Mouse (Mus musculus) gastrocnemius, postnatal 4 days (tissue): ENCODE results near the gene Csmd2. TPM values are rescaled to one million over a fixed set of nuclear protein-coding genes. Genes with fewer than 3 reads are reported as not detected.

Source experiments
- DNase-seq, 2 experiments: peaks; one replicate each; pipeline ENCODE4 v3.0.0; 2021 to 2022; ENCODE audit warnings: low spot score in 2 of 2, mixed read lengths in 2 of 2
- long read RNA-seq, 2 experiments: library from polyadenylated mRNA; stranded (forward); transcript quantifications; one replicate each; pipeline ENCODE4 v2.0.0; 2021
- total RNA-seq, 2 experiments: library from RNA; stranded (reverse); gene quantifications; 2 replicates each; pipeline ENCODE4 v1.2.3; 2021

The Csmd2 gene
- total RNA-seq = under 1 TPM; 0.36 to 0.52 TPM
- long read RNA-seq, experiment 1 = 0 reads
- long read RNA-seq, experiment 2 = 0 reads

DNA sequence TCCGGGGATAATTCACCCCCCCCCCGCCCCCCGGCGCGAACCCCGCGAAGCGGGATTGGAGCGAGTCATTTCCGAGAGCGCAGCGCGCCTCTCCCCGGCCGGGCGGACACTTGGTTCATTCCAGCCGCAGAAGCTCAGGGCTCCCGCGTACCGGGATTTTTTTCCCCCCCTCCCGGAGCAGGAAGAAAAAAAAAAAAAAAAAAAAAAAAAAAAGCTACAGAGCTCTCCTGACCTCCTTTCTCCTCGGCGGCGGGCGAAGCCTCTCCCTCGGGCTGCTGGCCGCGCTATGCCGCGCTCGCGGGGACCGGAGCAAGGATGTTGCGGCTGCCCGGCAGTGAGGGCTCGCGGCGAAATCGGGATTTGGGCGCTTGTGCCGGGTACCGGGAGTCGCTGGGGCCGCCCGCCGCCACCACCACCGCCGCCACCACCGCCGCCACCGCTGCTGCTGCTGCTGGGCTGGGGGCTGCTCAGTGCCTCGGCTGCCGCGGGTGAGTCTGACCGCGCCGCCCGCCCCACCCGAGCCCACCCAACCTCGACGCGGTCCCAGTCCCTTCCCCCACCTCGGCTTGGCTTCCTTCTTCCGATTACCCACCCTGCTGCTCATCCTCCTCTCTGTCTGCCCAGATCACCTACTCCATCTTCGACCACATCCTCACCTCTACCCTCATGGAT, at the start of gene Csmd2:
Gene Csmd2 (plus strand): TSS at position 74 of the 672 bp plus-strand sequence.
- DNase-seq = no peak

DNA sequence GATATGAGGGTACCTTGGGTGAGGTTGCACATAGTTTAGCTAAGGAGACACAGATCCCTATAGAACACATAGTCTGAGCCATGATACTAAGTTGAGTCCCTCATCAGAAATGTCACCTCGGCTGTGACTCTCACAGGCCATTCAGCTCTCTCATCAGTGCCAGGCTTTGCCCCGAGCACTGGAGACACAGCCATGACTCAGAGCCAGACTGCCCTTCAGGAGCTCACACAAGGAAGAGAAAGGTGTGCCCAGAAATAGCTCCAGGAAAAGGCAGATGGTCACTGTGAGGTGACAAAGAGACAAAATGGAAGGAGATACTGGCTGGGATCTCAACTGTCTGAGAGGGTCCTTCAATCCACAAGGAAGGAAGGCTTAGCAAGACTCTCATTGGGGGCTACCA, 40.0 kb upstream of the Csmd2 start:
- DNase-seq = no peak

DNA sequence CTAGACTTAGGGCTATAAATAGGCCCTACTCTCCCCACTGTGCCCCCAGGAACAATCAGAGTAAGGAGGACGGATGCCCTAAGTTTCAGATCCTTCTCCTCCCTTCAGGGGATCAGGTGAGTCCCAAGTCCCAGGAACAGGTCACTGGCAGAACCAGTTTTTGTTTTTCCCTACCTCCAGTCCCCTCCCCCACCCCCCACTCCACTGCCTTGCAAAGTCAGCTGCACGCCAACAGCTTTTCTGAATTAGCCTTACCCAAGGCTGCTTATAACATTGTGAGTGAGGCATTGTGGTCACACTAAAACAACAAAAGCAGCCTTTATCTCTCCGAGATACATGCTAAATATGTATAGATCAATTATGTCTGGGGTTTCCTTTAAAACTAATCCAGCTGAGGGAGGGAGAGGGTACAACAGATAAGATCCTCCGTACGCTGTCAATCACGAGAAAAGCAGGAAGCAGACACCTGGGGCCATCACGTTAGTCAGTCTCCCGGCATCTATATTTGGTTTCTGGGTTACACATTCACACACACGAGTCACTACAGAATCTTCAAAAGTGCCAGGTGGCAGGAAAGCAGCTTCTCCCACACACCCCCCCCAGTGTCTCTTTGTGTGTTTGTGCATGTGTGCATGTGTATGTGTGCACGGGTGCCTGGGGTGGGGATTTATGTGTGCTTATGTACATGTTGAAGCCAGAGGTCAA, 34.5 kb upstream of the Csmd2 start:
- no peak for DNase-seq

GRCm38 (mm10) chr4:127969101-127969500, 18.6 kb upstream of the Csmd2 start:
- no peak for DNase-seq

GRCm38 (mm10) chr4:127970018-127970421, 17.6 kb upstream of the Csmd2 start:
- peak in 1 of 2 experiments; percentile 26 for DNase-seq

- no peak for DNase-seq
These were observed 16.5 kb upstream of the Csmd2 start, which contains the start of gene CK137956 for GRCm38 (mm10) chr4:127970901-127971868. Gene CK137956 (minus strand): TSS chr4:127970951.

GRCm38 (mm10) chr4:127972976-127973375, 14.7 kb upstream of the Csmd2 start:
- no peak for DNase-seq

GRCm38 (mm10) chr4:127981125-127981524, 6.5 kb upstream of the Csmd2 start:
- DNase-seq = no peak

DNA sequence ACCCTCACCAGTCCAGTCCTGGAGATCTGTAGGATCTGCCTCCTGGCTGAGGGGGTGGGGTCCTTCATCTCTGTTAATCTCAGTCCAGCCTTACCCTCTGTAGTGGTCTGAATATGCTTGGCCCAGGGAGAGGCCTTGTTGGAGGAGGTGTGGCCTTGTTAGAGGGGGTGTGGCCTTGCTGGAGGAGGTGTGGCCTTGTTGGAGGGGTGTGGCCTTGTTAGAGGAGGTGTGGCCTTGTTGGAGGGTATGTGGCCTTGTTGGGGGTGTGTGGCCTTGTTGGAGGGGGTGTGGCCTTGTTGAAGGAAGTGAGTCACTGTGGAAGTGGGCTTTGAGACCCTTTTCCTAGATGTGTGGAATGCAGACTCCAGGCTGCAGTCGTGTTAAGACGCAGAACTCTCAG, 3.2 kb upstream of the Csmd2 start:
- no peak for DNase-seq

GRCm38 (mm10) chr4:127985874-127986273, 1.8 kb upstream of the Csmd2 start:
- DNase-seq = no peak

DNA sequence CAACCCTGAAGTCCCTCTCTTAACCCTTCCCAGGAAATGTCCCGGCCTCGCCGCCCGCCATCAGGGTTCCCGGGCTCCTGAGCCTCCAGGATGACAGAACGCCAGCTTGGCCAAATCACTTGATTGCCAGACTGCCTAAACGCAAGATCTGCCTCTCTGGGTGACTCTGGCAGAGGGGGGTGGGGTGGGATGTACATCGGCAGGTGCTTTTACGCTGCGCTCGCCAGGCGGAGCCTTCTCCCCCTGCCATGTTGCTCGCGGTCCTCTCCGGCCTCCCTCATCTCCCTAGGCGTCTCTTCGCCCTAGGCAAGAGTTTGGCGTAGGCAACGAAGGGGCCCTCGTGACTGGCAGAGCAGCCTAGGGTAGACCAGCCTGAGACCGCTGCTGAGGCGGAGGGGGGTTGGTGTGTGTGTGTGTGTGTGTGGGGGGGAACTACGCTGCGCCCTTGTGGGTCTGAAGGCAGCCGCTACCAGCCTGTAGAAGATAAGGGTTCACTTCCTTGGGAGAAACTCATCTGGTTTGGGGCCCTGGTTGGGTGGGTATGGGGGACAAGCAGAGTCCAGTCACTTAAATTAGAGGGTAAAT, 1.1 kb upstream of the Csmd2 start:
- DNase-seq = no peak

DNA sequence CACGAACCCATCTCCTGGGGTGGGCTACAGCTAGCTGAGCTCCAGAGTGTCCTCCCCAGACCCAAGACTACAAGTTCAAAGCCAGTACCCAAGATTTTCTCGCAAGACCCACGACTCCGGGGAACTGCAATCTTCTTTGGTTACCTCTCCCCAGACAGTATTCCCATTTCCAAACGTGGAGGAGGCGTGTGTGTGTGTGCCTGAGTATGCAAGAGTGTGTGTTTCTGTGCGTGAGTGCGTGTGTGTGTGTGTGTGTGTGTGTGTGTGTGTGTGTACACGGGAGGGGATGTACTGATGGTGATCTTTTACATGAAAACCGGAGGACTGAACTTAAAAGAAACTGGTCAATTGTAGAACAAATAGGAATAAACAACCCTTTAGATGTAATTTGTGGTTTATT, 387 bp upstream of the Csmd2 start:
- no peak for DNase-seq

GRCm38 (mm10) chr4:127988526-127989180, 996 bp downstream of the Csmd2 start:
- no peak for DNase-seq

- DNase-seq = no peak
These were observed 1.8 kb downstream of the Csmd2 start for GRCm38 (mm10) chr4:127989347-127989995.

DNA sequence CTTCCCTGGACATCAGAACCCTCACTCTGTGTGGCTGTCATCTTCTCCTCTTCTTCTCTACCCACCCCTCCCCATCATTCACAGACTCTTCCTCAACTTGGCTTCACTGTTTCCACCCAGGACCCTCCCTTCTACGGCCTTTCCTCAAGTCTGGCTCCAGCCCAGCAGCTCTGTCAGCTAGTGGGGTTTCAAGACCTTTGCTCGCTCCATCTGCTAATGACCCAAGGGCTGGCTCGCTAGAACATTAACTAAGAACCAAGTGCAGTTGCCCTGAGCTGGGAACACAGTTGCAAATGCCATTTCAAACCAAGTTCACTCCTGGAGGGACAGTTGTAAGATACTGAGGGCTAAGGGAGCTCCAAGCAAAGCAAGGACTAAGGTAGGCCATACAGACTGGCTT, 11.6 kb downstream of the Csmd2 start:
- DNase-seq = no peak

- DNase-seq = no peak
These were observed 15.0 kb downstream of the Csmd2 start for GRCm38 (mm10) chr4:128002638-128003101.

GRCm38 (mm10) chr4:128004797-128005452, 17.3 kb downstream of the Csmd2 start:
- no peak for DNase-seq

- no peak for DNase-seq
These were observed 31.8 kb downstream of the Csmd2 start for GRCm38 (mm10) chr4:128019465-128019864.

DNA sequence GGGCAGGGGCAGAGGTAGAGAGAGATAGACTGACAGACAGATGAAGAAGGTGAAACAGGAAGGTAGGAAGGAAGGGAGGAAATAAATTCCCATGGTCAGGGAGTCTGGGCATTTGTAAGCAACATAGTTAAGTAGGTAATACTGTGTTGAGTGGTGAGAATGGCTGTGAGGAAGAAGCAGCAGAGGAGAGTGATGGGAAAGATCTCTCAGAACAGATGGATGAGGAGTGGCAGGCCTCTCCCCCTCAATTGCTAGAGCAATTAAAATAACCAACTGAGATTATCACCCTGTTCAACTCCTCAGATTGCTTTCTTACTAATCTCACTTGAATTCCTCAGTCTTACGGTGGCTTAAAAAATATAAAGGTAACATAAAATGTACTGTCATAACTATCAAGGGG, 40.6 kb downstream of the Csmd2 start:
- DNase-seq = no peak
